Mouse (Mus musculus) heart, embryonic 15.5 days (tissue): ENCODE results near the gene Stk32b. TPM values are rescaled to one million over a fixed set of nuclear protein-coding genes. Genes with fewer than 3 reads are reported as not detected.

Experiments
- ATAC-seq: fragments of 200-750 bp; cut with Nextera tagmentation; replicated peaks from 2 replicates; pipeline ENCODE4 v1.8.0; 2017; ENCODE audit warnings: low read depth, moderate TSS enrichment; ENCODE audit not compliant: insufficient number of reproducible peaks, insufficient read depth, low FRiP score
- H3K27ac ChIP-seq: fragments of 300-500 bp; sonication (generic); 2 replicates; pipeline ENCODE4 v1.5.1; 2015; ENCODE audit warnings: mild to moderate bottlenecking, inconsistent platforms
- H3K27me3 ChIP-seq: fragments of 300-500 bp; sonication (generic); 2 replicates; pipeline ENCODE4 v1.6.1; 2015; ENCODE audit warnings: inconsistent platforms
- H3K36me3 ChIP-seq: fragments of 300-500 bp; sonication (generic); 2 replicates; pipeline ENCODE4 v1.6.1; 2015; ENCODE audit warnings: mild to moderate bottlenecking, inconsistent platforms
- H3K4me1 ChIP-seq: fragments of 300-500 bp; sonication (generic); replicated peaks from 2 replicates; pipeline ENCODE4 v1.6.1; 2015; ENCODE audit warnings: inconsistent platforms
- H3K4me2 ChIP-seq: fragments of 300-500 bp; sonication (generic); 2 replicates; pipeline ENCODE4 v1.6.1; 2015; ENCODE audit warnings: inconsistent platforms, mild to moderate bottlenecking, moderate library complexity
- H3K4me3 ChIP-seq: fragments of 300-500 bp; sonication (generic); 2 replicates; pipeline ENCODE4 v1.5.1; 2015; ENCODE audit warnings: mild to moderate bottlenecking, inconsistent platforms
- H3K9ac ChIP-seq: fragments of 300-500 bp; sonication (generic); 2 replicates; pipeline ENCODE4 v1.6.1; 2015; ENCODE audit warnings: mild to moderate bottlenecking, inconsistent platforms
- H3K9me3 ChIP-seq: fragments of 300-500 bp; sonication (generic); replicated peaks from 2 replicates; pipeline ENCODE4 v1.6.1; 2016; ENCODE audit warnings: inconsistent platforms
- WGBS: fragments of 180-500 bp; shearing (Covaris S2); methylation state at CpG from one replicate; pipeline ENCODE4 v1.1.7; 2015; ENCODE audit warnings: mixed read lengths; 5-methylcytosine and 5-hydroxymethylcytosine counted together
- polyA plus RNA-seq: library from polyadenylated mRNA; unstranded; fragments of >200 nt; fragmentation: Nextera tagmentation; extraction: Ambion mirVana; gene quantifications from 2 replicates; pipeline ENCODE4 v1.2.1, GENCODE M21; 2015

Stk32b gene
- 0.79 and 2.0 TPM in 2 replicates for polyA plus RNA-seq

DNA sequence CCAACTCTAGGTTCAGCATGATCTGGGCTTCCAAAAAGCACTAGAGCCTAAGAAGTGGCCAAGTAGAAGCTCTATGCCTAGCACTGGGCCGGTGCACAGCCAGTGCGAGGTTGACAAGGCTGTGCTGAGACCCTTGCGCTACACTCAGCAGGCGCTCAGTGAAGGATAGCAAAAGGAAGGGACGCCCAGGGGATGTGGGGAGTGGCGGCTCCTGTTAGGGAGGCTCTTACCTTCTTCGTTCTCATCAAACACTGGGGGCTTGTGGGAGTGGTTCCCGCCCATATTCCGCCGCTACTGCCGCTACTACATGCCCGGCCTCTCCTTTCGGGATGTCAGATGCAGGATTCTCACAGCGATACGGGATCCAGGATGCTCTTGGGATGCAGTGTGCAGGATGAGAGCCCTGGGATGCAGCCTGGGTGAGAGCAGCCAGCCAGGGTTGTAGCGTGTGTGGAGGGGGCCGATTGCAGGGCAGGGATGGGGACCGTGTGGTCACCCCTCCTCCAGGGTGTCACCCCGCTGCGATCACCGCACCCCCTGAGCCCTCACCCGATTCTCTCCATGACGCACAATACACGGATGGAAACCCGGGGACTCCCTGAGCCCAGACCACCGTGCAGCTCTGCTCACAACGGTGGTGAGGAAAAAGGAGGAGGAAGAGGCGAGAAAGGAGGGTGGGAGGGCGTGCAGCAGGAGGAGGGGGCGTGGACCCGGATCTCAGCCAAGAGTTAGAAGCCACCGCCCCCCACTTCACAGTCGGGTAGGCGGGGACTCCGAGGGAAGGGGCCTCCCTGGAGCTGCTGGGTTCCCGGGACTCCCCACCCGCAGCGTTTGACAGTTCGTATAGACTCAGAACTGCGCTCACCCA, at the start of gene Stk32b:
TSS of gene Stk32b (minus strand) at position 667 of the 868 bp plus-strand sequence.
- WGBS = under 1% methylated on average over 40 of the region's 40 CpGs

DNA sequence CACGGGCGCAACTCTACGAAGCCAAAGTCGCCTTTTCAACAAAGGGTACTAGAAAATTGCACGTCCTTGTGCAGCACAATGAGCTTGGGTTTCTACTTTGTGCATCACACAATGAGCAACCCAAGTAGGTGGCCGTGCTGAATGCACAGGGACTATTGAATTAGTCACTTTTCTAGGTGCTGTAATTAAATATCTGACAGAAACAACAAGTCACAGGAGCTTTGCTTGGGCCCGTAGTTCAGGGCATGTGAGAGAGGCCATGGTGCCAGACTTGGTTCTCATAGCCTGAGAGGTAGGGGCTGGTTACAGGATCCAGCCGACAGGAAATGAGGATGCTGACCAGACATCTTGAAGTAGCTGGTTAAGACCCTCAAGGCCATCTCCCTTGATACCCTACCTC, 48.9 kb upstream of the Stk32b start:
- H3K4me2 ChIP-seq = no peak overlapping the region
- H3K4me1 ChIP-seq = 0 out of 2 replicates have a peak, but pooled peaks cover 3% of the 10 kb centered on the region
- H3K9ac ChIP-seq = no peak overlapping the region
- no peak overlapping the region for H3K4me3 ChIP-seq
- H3K27me3 ChIP-seq = no peaks in the 10 kb centered on the region
- ATAC-seq = no peak
- H3K36me3 ChIP-seq = no peaks in the 10 kb centered on the region
- 74% methylated on average over 8 of the region's 8 CpGs for WGBS
- H3K27ac ChIP-seq = no peak overlapping the region
- no peaks in the 10 kb centered on the region for H3K9me3 ChIP-seq

More for the DNA sequence above, at the start of gene Stk32b:
- Histone ChIP-seq H3K4me1 (peaks cover 14% of the 10 kb centered on the region), H3K36me3 (no peaks in the 10 kb centered on the region), H3K27ac (no peak within 1 kb of the TSS), H3K9me3 (no peaks in the 10 kb centered on the region), H3K4me3 (peak within 1 kb of the TSS; percentile 48), H3K4me2 (peak within 1 kb of the TSS; percentile 84), H3K9ac (peak within 1 kb of the TSS; percentile 47), H3K27me3 (peaks cover 44% of the 10 kb centered on the region)
- peak; percentile 51; the same call in 1 of the 2 replicates for ATAC-seq

GRCm38 (mm10) chr5:37762046-37762445, 45.1 kb upstream of the Stk32b start:
- 79% methylated on average over 3 of the region's 3 CpGs for WGBS
- Histone ChIP-seq H3K36me3 (no peaks in the 10 kb centered on the region), H3K4me3 (no peak overlapping the region), H3K27me3 (no peaks in the 10 kb centered on the region), H3K4me1 (no peaks in the 10 kb centered on the region), H3K27ac (no peak overlapping the region), H3K9ac (no peak overlapping the region), H3K4me2 (no peak overlapping the region), H3K9me3 (no peaks in the 10 kb centered on the region)
- ATAC-seq = no peak

GRCm38 (mm10) chr5:37753366-37753765, 36.4 kb upstream of the Stk32b start:
- Histone ChIP-seq H3K27ac (no peak overlapping the region), H3K4me1 (no peaks in the 10 kb centered on the region), H3K36me3 (no peaks in the 10 kb centered on the region), H3K9ac (no peak overlapping the region), H3K4me2 (no peak overlapping the region), H3K9me3 (no peaks in the 10 kb centered on the region), H3K4me3 (no peak overlapping the region), H3K27me3 (no peaks in the 10 kb centered on the region; the same call in 1 of the 2 replicates)
- 61% methylated on average over 7 of the region's 7 CpGs for WGBS
- ATAC-seq = 0 out of 2 replicates have a peak, but pooled peaks have one; percentile 33

DNA sequence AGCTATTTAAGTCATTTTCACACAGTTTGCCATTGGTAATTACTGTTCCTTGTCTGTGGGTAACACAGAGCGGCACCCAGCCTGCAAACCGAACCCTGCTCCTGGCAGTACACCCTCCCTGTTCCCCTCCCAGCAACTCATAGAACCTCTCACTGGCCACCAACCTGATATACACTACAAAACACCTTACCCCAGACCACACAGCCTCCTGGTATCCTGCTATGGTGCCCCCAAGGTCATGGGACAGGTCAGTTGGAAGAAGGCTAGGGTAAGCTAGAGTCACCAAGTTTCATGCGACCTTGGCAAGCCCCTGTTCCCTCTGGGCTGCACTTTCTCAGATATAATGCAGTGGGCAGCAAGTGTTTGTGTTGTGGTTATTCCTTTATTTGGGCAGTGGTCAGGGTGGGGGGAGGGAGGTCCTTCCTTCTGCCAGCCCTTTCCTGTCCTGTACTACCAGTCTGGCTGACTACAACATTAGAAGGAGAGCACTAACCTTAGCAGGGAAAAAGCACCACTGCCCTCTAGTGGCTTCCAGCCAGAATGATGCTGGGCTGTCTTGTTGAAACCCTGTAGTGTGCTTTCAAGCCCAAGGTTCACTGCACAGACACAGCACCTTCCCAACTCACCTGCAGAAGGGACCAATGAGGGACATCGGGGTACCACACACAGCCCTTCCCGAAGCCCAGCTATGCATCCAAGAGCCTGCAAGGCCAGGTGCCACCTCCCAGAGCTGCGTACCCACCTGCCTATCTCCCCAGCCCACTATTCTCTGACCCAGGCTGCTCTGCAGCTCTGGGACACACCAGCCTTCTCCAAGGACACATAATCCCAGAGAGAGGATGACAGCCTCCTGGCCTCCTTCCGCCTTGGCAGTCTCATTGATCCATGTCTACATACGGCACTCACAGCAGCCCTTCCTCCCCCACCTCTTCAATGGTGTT, 35.3 kb upstream of the Stk32b start:
- no peak overlapping the region for H3K27ac ChIP-seq
- H3K4me3 ChIP-seq = no peak overlapping the region
- H3K4me2 ChIP-seq = no peak overlapping the region
- 61% methylated on average over 8 of the region's 8 CpGs for WGBS
- no peaks in the 10 kb centered on the region for H3K9me3 ChIP-seq
- ATAC-seq = no peak; the same call in 1 of the 2 replicates
- H3K36me3 ChIP-seq = no peaks in the 10 kb centered on the region
- H3K9ac ChIP-seq = no peak overlapping the region
- no peaks in the 10 kb centered on the region; the same call in 1 of the 2 replicates for H3K27me3 ChIP-seq
- H3K4me1 ChIP-seq = no peaks in the 10 kb centered on the region

DNA sequence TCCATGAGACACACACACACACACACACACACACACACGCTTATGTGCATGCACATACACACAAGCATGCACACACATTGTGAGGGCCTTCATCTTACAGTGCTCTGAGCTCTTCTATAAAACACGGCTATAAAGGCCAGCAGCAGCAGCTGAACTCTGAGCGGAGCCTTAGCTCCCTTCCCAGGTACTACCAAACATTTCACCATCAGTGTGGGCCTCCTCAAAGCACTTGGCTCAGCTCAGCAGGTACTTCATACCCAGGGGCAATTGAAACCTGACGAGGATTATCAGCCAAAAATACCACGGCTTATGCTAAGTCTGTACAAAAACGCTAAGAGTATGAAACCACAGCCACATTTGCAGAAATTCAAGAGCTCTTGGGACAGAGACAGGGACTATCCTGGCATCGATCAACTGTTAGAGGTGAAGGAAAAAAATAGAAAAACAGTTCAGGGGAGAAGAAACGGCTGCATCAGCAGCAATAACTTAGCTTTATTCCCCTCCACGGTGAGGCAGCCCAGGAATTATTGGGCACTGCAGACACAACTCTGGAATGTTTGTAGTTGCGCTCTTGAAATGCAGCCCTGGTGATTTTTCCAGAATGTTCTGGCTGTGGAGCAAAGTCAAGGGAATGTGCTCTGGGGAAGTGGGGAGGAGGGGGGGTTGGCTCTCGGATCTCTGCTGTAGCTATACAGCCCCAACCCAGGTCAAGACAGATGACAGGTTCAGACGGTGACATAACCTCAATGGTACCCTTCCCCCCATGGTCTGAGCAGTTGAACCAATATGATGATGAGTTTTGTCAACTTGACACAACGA, 27.1 kb upstream of the Stk32b start:
- no peaks in the 10 kb centered on the region for H3K9me3 ChIP-seq
- no peak for ATAC-seq
- 51% methylated on average over 13 of the region's 13 CpGs for WGBS
- no peaks in the 10 kb centered on the region for H3K4me1 ChIP-seq
- H3K4me3 ChIP-seq = no peak overlapping the region
- no peaks in the 10 kb centered on the region for H3K27me3 ChIP-seq
- no peak overlapping the region for H3K27ac ChIP-seq
- no peaks in the 10 kb centered on the region for H3K36me3 ChIP-seq
- H3K9ac ChIP-seq = no peak overlapping the region
- H3K4me2 ChIP-seq = no peak overlapping the region

GRCm38 (mm10) chr5:37736213-37736612, 19.2 kb upstream of the Stk32b start:
- no peak for ATAC-seq
- H3K9me3 ChIP-seq = no peaks in the 10 kb centered on the region
- H3K27ac ChIP-seq = no peak overlapping the region
- no peaks in the 10 kb centered on the region for H3K4me1 ChIP-seq
- WGBS = 52% methylated on average over 7 of the region's 7 CpGs
- no peaks in the 10 kb centered on the region for H3K36me3 ChIP-seq
- H3K4me3 ChIP-seq = no peak overlapping the region
- H3K9ac ChIP-seq = no peak overlapping the region
- H3K27me3 ChIP-seq = no peaks in the 10 kb centered on the region
- no peak overlapping the region for H3K4me2 ChIP-seq

DNA sequence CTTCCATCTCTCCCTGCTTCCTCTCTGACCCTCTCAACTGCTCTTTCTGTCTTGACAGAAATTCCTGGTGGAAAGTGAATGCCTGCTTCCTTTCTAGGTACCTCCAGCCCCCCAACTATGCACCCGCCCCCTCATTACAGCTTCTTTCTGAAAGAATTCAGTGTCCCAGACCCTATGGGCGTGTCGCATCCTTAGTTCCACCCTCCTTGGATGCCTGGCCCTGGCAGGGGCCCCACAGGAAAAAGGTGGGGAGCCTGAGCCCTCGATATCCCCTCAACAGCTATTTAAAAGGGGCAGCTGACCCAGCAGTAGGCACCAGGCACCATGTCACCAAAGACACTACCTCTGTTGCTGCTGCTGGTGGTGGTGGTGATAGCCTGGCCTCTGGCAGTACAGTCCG, 18.3 kb upstream of the Stk32b start, which contains the start of gene Cytl1:
TSS of gene Cytl1 (plus strand) at position 296 of the 400 bp plus-strand sequence.
- Histone ChIP-seq H3K9ac (no peak within 1 kb of the TSS), H3K4me1 (no peaks in the 10 kb centered on the region), H3K4me3 (no peak within 1 kb of the TSS), H3K27me3 (no peaks in the 10 kb centered on the region), H3K9me3 (no peaks in the 10 kb centered on the region), H3K4me2 (no peak within 1 kb of the TSS), H3K27ac (no peak within 1 kb of the TSS), H3K36me3 (no peaks in the 10 kb centered on the region)
- ATAC-seq = peak; percentile 16; the same call in 1 of the 2 replicates
- 28% methylated on average over 5 of the region's 5 CpGs for WGBS

- no peak overlapping the region for H3K9ac ChIP-seq
- H3K4me1 ChIP-seq = no peaks in the 10 kb centered on the region
- H3K27ac ChIP-seq = no peak overlapping the region
- WGBS = 67% methylated on average over 2 of the region's 2 CpGs
- no peaks in the 10 kb centered on the region for H3K27me3 ChIP-seq
- no peak overlapping the region for H3K4me3 ChIP-seq
- H3K4me2 ChIP-seq = no peak overlapping the region
- no peaks in the 10 kb centered on the region for H3K9me3 ChIP-seq
- no peaks in the 10 kb centered on the region for H3K36me3 ChIP-seq
- ATAC-seq = no peak
Measured at GRCm38 (mm10) chr5:37730781-37731180, 13.8 kb upstream of the Stk32b start.

- H3K4me2 ChIP-seq = no peak overlapping the region
- 67% methylated on average over 4 of the region's 4 CpGs for WGBS
- no peaks in the 10 kb centered on the region for H3K9me3 ChIP-seq
- no peak overlapping the region for H3K27ac ChIP-seq
- peaks cover 3% of the 10 kb centered on the region; the same call in 1 of the 2 replicates for H3K4me1 ChIP-seq
- no peaks in the 10 kb centered on the region for H3K36me3 ChIP-seq
- H3K4me3 ChIP-seq = no peak overlapping the region
- H3K27me3 ChIP-seq = no peaks in the 10 kb centered on the region
- no peak overlapping the region for H3K9ac ChIP-seq
- no peak; the same call in 1 of the 2 replicates for ATAC-seq
Measured at GRCm38 (mm10) chr5:37725220-37725886, 8.4 kb upstream of the Stk32b start.
